Mouse (Mus musculus) stomach, postnatal 0 days (tissue): ENCODE data around the gene Ctnnbl1. TPM values are rescaled to one million over a fixed set of nuclear protein-coding genes. Genes with fewer than 3 reads are reported as not detected.
A peak's percentile ranks its signal among the peaks of the same experiment; 100 is the strongest.

Experiments
- ATAC-seq: fragments of 200-750 bp; cut with Nextera tagmentation; 2 replicates; pipeline ENCODE4 v1.8.0; 2017; ENCODE audit not compliant: low FRiP score, low TSS enrichment
- DNase-seq: peaks from one replicate; pipeline ENCODE4 v3.0.0-alpha.2; 2016; ENCODE audit warnings: low spot score
- H3K27ac ChIP-seq: fragments of 300-500 bp; sonication (generic); replicated peaks from 2 replicates; pipeline ENCODE4 v1.5.1; 2014; ENCODE audit warnings: mild to moderate bottlenecking, control low read depth
- H3K27me3 ChIP-seq: fragments of 300-500 bp; sonication (generic); 2 replicates; pipeline ENCODE4 v1.6.1; 2014; ENCODE audit warnings: low read length; ENCODE audit not compliant: control insufficient read depth, insufficient read depth
- H3K36me3 ChIP-seq: fragments of 300-500 bp; sonication (generic); 2 replicates; pipeline ENCODE4 v1.6.1; 2014; ENCODE audit warnings: low read length, mixed read lengths; ENCODE audit not compliant: control insufficient read depth, insufficient read depth
- H3K4me1 ChIP-seq: fragments of 300-500 bp; sonication (generic); replicated peaks from 2 replicates; pipeline ENCODE4 v1.6.1; 2014; ENCODE audit warnings: antibody characterized with exemption; ENCODE audit not compliant: control insufficient read depth, insufficient read depth
- H3K4me2 ChIP-seq: fragments of 300-500 bp; sonication (generic); replicated peaks from 2 replicates; pipeline ENCODE4 v1.6.1; 2014; ENCODE audit warnings: low read depth, mild to moderate bottlenecking, control low read depth, moderate library complexity
- H3K4me3 ChIP-seq: fragments of 300-500 bp; sonication (generic); 2 replicates; pipeline ENCODE4 v1.5.1; 2014; ENCODE audit warnings: low read depth, low read length, control low read depth
- H3K9ac ChIP-seq: fragments of 300-500 bp; sonication (generic); 2 replicates; pipeline ENCODE4 v1.6.1; 2014; ENCODE audit warnings: mild to moderate bottlenecking, low read length, control low read depth, mixed read lengths
- H3K9me3 ChIP-seq: fragments of 300-500 bp; sonication (generic); 2 replicates; pipeline ENCODE4 v1.6.1; 2016; ENCODE audit warnings: low read length; ENCODE audit not compliant: control insufficient read depth
- CTCF ChIP-seq: IDR thresholded peaks from 2 replicates; pipeline ENCODE4 v1.5.1; 2016; ENCODE audit warnings: antibody characterized with exemption, low read depth, mild to moderate bottlenecking, moderate library complexity
- EP300 ChIP-seq: optimal IDR thresholded peaks from 2 replicates; pipeline ENCODE3; 2016; ENCODE audit warnings: antibody characterized with exemption
- WGBS: fragments of 180-500 bp; shearing (Covaris S2); extraction: QIAGEN DNeasy Blood & Tissue Kit; methylation state at CpG from one replicate; pipeline ENCODE4 v1.1.7; 2014; 5-methylcytosine and 5-hydroxymethylcytosine counted together
- polyA plus RNA-seq: library from polyadenylated mRNA; unstranded; fragments of >200 nt; fragmentation: Nextera tagmentation; extraction: Ambion mirVana; gene quantifications from 2 replicates; pipeline ENCODE4 v1.2.1, GENCODE M21; 2015

Gene Ctnnbl1
- polyA plus RNA-seq, 1 experiment from 2014 or later = 23.9 TPM

DNA sequence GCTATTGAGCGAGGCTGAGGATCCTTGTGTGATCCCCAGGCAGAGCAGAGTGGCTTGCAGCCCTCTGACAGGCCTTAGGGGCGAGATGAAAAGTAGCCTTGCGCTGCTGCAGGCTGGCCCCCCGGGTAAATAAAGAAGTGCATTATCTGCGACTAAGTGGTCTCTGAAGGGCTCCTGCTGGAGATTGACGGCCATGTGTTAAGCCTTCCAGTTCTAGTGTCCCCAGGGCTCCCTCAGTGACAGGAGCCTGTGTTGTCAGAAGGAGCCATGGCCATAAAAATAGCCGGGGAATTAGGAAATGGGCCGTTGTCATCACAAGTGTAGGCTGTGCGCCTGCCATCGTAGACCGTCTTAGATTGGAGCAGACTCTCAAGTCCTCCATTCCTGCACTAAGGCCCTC, 144.7 kb downstream of the Ctnnbl1 start:
- Histone ChIP-seq H3K9ac (no peak overlapping the region), H3K4me2 (no peak overlapping the region), H3K4me3 (no peak overlapping the region), H3K27me3 (no peaks in the 10 kb centered on the region), H3K27ac (no peak overlapping the region), H3K4me1 (no peaks in the 10 kb centered on the region), H3K36me3 (no peaks in the 10 kb centered on the region; the same call in 1 of the 2 replicates), H3K9me3 (no peaks in the 10 kb centered on the region)
- DNase-seq = no peak
- 48% methylated on average over 11 of the region's 11 CpGs for WGBS
- TF ChIP-seq EP300 (no peak), CTCF (no peak)
- no peak for ATAC-seq

DNA sequence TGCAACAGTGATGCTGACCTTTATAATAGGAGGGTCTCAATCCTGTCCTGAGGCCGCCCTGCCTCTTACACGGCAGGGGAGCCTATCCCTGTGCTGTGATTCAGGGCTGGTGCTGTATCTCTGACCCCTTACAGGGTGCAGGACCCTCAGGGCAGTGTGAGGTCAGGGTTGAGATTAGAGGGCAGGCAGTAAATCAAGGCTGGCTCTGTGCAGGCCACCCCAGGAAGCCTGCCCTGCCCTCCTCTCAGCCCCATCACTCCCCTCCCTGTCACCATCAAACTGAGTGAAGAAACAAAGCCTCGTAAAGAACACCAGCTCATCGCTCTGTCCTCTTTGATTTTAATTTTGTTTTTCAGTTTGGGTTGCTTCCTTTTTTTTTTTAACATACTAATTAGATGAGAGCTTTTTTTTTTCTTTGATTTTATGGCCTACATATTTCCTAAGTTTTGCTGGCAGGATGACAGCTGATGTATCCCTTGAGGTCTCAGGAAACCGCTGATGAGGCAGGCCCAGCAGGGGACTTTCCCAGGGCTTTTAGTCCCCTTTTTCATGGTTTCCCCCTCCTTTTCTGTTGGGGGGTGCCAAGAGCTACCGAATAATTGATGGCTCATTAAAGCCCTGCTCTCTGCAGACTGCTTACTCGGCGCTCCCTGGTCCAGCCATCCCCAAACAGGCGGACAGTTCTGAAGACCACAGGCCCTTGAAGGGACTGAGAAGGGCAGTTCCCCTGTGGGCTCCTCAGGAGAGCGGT, 150.2 kb downstream of the Ctnnbl1 start:
- H3K36me3 ChIP-seq = no peaks in the 10 kb centered on the region; the same call in 1 of the 2 replicates
- DNase-seq = no peak
- H3K4me3 ChIP-seq = no peak overlapping the region
- H3K27ac ChIP-seq = no peak overlapping the region
- no peaks in the 10 kb centered on the region for H3K9me3 ChIP-seq
- H3K27me3 ChIP-seq = no peaks in the 10 kb centered on the region
- no peak overlapping the region for H3K9ac ChIP-seq
- no peak overlapping the region for H3K4me2 ChIP-seq
- ATAC-seq = no peak
- no peaks in the 10 kb centered on the region for H3K4me1 ChIP-seq
- no peak for TF ChIP-seq CTCF
- TF ChIP-seq EP300 = no peak
- 56% methylated on average over 10 of the region's 10 CpGs for WGBS

DNA sequence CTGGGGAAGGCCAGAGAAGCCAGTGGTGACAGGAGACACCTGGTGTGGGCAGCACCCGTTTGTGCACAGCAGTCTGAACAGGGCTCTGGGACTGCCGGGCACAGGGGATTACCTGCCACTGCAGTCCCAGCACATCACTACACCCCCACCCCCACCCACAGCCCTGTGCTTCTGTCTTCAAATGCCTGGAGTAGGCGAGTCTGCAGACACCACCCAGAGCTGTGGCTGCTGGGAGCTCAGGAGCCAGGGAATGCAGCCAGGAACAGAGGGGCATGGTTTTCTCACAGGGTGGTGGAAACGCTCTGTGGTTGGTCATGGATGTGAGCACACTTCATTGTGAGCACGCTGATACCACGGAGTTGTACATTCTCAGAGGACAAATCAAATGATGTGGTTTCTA, 154.0 kb downstream of the Ctnnbl1 start:
- Histone ChIP-seq H3K4me3 (no peak overlapping the region), H3K27ac (no peak overlapping the region), H3K27me3 (no peaks in the 10 kb centered on the region), H3K9me3 (no peaks in the 10 kb centered on the region), H3K36me3 (no peaks in the 10 kb centered on the region), H3K4me1 (no peaks in the 10 kb centered on the region), H3K9ac (no peak overlapping the region), H3K4me2 (no peak overlapping the region)
- DNase-seq = no peak
- WGBS = 64% methylated on average over 6 of the region's 6 CpGs
- ATAC-seq = no peak
- TF ChIP-seq EP300 (no peak), CTCF (no peak)

DNA sequence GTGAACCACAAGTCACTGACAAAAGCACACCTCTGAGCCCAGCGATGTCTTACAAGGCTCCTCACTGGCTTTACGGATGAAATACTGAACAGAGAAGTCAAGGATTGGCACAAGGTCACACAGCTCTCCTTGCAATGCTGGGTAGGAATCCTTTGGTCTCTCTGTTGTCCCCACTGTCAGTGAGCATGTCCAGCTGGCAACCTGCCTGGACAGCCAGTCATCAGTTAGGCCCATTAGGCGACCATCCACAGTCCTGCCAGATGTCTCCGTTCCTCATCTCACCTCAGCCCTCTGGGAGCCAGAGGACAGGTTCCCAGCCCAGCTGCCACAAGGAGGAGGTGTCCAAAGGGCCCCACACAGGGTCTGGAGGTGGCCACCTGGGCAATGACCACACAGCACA, 159.9 kb downstream of the Ctnnbl1 start:
- Histone ChIP-seq H3K27me3 (no peaks in the 10 kb centered on the region), H3K4me3 (no peak overlapping the region), H3K9ac (no peak overlapping the region), H3K27ac (no peak overlapping the region), H3K4me1 (no peaks in the 10 kb centered on the region), H3K36me3 (no peaks in the 10 kb centered on the region), H3K4me2 (no peak overlapping the region), H3K9me3 (no peaks in the 10 kb centered on the region)
- WGBS = 67% methylated on average over 4 of the region's 4 CpGs
- no peak for TF ChIP-seq EP300
- TF ChIP-seq CTCF = no peak
- ATAC-seq (0 out of 2 replicates have a peak, but pooled peaks have one; percentile 24), DNase-seq (no peak)

DNA sequence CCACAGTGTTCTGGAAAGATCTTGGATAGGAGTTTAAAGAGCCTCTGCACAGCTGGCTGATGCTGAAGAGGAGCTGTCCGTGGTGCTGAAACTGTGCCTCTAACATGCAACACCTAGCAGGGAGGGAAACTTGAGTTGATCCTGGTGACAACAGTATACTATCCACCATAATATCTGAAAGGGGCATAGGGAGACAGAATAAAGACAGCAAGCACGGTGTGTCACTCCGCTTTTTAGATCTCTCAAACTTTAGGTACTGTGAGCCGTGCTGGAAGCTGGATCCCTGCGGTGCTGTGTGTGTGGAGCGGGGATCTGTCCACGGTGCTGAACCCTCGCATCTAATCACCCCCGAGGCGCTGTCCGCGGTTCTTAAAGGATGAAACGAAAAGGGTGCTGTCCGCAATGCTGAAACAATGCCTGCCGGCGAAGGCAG, 176.0 kb downstream of the Ctnnbl1 start:
- H3K4me2 ChIP-seq = no peak overlapping the region
- peak; percentile 90 for DNase-seq
- WGBS = under 1% methylated on average over 16 of the region's 16 CpGs

DNA sequence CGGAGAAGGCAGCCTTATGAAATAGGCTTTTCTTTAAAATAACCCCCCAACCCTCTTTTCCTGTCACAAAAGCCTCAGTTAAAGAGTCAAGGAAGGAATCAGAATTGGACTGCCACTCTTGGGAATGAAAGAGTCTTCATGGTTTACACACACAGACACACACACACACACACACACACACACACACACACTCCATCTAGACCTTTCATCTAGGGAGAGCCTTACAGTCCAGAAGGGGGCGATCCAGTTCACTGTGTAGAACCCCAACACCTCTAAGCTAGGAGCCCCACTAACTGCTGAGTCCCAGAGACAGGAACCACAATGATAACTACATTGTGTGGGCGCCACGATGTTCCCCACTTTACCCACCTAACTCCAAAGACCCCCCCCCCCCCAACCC, 176.5 kb downstream of the Ctnnbl1 start:
- no peak for ATAC-seq
- no peak for DNase-seq
- Histone ChIP-seq H3K27me3 (peaks cover 11% of the 10 kb centered on the region), H3K27ac (no peak overlapping the region), H3K4me1 (no peaks in the 10 kb centered on the region), H3K36me3 (no peaks in the 10 kb centered on the region), H3K4me3 (no peak overlapping the region), H3K4me2 (no peak overlapping the region), H3K9ac (no peak overlapping the region), H3K9me3 (no peaks in the 10 kb centered on the region)
- TF ChIP-seq EP300 (no peak), CTCF (peak; percentile 25; the same call in 1 of the 2 replicates)
- 4% methylated on average over 4 of the region's 4 CpGs for whole genome bisulfite sequencing

More for the DNA sequence above, 176.0 kb downstream of the Ctnnbl1 start:
- H3K27ac ChIP-seq = no peak overlapping the region
- H3K4me1 ChIP-seq = no peaks in the 10 kb centered on the region
- no peaks in the 10 kb centered on the region for H3K36me3 ChIP-seq
- H3K27me3 ChIP-seq = peaks cover 11% of the 10 kb centered on the region
- no peaks in the 10 kb centered on the region for H3K9me3 ChIP-seq
- ATAC-seq = peak; percentile 84
- no peak overlapping the region for H3K4me3 ChIP-seq
- no peak for TF ChIP-seq CTCF
- no peak for TF ChIP-seq EP300
- no peak overlapping the region for H3K9ac ChIP-seq
